Mouse (Mus musculus): ENCODE measurements around the gene Tnfrsf9. TPM values are rescaled to one million over a fixed set of nuclear protein-coding genes. Genes with fewer than 3 reads are reported as not detected.
"Not testable (repeated sequence)": the region's sequence is repeated elsewhere in the genome, so short reads cannot be mapped to it uniquely, and the experiment has no call there.

Gene Tnfrsf9
- total RNA-seq, 2 experiments from 2014 or later = 0.17 to 0.57 TPM

- DNase-seq (ENCODE audit: low spot score in 2 of 2) = no peak
These were observed 19.5 kb upstream of the Tnfrsf9 start for GRCm38 (mm10) chr4:150894718-150895501.

DNA sequence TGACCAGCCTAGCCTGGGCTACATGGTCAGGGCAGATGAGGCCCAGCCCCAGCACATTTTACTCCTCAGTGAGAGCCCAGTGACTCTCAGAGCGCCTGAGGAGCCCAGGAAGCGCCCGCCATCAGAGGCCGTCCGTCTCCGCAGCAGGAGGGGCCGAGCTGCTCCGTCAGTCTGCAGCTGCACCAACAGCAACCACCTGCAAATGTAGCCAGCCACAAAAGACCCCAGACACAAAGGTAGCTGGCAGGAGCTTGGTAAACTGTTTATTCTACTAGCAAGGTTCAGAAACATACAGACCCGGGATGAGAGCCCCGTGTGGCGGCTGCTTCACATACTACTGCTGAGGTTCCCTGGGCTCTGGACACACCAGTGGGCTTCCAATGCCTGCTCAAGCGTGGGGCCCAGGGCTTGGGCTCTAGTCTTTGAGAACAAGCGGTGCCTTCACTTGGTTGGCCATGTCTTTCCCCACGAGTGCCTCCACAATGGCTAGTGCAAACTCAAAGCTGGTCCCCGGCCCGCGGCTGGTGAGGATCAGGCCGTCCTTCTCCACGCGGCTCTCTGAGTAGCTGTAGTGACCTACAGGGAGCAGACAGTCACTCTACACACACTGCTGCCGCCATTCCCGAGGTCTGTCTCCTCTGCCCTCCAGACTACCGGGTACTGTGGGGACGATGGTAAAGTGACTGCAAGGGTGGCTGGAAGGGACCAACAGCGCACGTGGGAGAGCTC lies 17.3 kb upstream of the Tnfrsf9 start:
- no peak for DNase-seq (ENCODE audit: low spot score in 2 of 2)

DNA sequence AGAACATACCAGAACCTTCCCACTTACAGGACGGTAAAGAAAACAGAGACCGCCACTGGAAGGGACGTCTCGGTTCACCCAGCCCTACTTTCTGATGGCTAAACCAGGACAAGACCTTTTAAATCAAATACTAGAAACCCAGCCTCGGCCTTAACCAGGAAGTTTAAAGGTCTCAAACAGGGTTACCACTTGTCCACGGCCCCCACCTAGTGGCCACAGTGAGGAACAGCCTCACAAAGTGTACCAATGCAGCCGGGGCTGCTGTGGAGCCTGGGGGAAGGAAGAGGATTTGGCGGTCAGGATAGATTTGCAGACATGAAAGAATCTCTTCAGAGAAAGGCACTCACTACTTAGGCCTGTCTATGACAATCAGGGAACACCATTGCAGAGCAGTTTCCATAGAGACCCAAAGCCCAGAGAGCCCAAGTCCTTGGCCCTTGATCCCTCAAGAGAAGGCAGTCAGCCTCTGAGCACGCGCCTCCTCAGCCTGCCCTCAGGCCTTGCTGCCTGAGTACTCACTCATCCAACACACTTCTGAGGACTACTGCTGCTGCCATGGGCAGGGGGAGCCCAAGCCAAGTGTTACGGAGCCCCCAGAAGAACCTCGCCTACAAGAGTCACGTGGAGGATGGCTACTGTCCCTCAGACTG lies 15.5 kb upstream of the Tnfrsf9 start:
- DNase-seq (ENCODE audit: low spot score in 2 of 2) = peak; percentile 63 to 66

GRCm38 (mm10) chr4:150900486-150900885 lies 13.9 kb upstream of the Tnfrsf9 start:
- DNase-seq (ENCODE audit: low spot score in 2 of 2) = no peak

- DNase-seq (ENCODE audit: low spot score in 2 of 2) = peak; percentile 66 to 81
These were observed 12.7 kb upstream of the Tnfrsf9 start for GRCm38 (mm10) chr4:150901651-150902050.

DNA sequence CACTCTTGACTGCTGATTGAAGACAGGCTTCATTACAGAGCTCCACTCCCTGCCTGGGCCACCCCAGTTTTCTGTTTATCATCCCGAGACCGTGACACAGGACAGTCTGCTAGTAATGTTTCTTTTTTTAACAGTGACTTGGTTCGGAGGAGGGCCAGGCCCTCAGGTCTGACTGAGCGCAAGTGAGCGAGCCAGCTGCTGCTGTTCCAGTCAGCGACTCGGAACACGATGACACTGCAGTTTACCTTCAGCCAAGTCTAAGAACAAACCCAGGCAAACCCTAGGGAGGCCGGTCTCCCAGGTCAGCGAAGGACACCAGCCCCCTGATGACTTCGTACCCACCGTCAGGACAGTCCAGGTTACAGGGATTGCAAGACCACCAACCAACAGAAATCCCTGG lies 12.3 kb upstream of the Tnfrsf9 start:
- DNase-seq (ENCODE audit: low spot score in 2 of 2) = no peak

DNA sequence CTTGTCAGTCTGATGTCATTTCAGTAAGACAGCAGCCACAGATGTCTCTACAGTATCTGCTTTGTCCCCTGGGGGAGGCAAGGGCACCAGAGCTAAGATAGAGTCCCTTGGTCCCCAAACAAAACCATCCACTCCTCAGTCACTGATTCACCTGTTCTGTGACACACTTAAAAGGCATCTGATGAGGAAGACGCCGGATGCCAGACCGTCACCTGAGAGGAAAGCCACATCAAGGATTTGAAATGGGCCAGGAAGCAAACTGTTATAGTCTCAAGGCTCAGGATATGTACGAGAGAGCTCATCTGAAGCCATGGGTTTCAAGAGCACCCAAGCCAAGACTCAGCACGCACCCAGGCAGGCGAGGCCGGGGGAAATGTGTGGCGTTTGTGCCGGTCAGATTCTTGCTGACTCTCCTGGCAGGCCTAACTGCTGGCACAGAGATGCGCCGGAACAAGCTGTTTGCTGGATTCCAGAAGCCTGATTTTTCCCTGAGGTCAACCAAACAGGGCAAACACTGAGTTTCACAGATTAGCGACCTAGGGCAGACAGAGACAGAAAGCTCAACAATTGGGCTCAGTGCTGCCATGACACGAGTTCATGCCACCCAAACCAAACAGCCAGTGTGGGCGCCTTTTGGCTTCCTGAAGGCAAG lies 11.1 kb upstream of the Tnfrsf9 start:
- no peak for DNase-seq (ENCODE audit: low spot score in 2 of 2)

- DNase-seq (ENCODE audit: low spot score in 2 of 2) = no peak
These were observed 7.3 kb upstream of the Tnfrsf9 start for GRCm38 (mm10) chr4:150907099-150907498.

DNA sequence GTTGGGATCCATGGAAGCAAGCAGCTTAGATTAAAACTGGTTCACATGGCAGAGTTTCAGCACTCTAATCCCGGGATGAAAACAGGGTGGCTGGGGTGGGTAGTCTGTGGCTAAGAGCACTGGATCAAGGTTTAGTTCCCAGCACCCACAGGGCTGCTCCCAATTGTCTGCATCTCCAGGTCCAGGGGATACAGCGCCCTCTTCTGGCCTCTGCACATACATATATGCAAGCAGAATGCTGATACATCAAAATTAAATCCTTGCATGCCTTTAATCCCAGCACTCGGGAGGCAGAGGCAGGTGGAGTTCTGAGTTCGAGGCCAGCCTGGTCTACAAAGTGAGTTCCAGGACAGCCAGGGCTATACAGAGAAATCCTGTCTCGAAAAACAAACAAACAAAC lies 5.8 kb upstream of the Tnfrsf9 start:
- DNase-seq (ENCODE audit: low spot score in 2 of 2) = not testable (repeated sequence)

DNA sequence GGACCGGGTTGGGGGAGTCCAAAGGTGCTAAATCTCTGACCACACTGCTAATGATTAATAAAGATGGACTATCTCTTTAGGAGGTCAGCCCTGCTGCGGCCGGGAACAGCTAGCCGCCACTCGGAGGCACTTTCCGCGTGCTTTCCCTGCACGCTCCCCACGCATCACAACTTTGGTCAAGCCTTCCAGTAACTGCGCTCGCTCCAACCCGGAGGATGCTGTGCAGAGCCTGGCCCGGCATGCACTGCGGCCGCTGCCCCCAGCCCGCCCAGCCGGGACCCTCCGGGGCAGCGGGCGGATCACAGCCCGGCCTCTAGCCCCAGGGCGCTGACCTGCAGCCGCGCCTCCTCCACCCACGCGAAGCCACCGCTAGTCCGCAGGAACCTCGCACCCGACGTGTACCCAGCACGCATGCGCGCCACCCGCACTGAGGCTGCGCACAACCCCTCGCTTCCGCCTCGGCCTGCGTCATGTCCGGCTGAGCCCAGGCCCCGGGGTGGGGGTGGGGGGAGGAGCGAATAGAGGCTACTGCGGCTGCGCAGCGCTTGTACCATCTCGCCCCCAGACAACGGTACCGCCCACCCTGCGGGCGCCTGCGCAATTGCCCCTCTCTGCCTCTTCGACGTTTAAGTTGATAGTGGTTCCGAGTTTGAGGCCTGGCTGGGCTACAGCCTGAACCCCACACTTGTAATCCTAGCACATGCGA lies 4.8 kb upstream of the Tnfrsf9 start:
- DNase-seq (ENCODE audit: low spot score in 2 of 2) = peak; percentile 99

- DNase-seq (ENCODE audit: low spot score in 2 of 2) = no peak
These were observed 4.0 kb upstream of the Tnfrsf9 start for GRCm38 (mm10) chr4:150910164-150910951.

- DNase-seq (ENCODE audit: low spot score in 2 of 2) = no peak
These were observed 619 bp upstream of the Tnfrsf9 start for GRCm38 (mm10) chr4:150913743-150914142.

GRCm38 (mm10) chr4:150915181-150915906 lies 982 bp downstream of the Tnfrsf9 start:
- no peak for DNase-seq (ENCODE audit: low spot score in 2 of 2)

GRCm38 (mm10) chr4:150917336-150918027 lies 3.1 kb downstream of the Tnfrsf9 start:
- no peak for DNase-seq (ENCODE audit: low spot score in 2 of 2)

DNA sequence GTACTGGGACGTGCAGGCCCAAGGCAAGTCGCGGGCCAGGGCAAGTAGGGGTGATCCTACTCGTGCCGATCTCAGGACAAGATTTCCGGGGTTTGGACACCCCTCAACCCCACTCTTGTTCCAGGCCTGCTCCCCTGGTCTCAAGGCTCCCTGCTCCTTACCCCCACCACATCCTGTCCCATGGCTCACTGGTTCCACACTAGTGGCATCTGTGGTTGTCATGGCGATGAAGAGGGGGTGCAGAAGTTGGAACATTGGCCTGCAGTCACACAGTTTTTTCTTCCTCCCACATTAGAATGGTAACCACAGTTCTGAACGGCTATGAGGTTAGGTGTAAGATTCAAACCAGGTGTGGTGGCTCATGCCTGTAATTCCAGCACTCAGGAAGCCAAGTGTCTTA lies 6.8 kb downstream of the Tnfrsf9 start:
- DNase-seq (ENCODE audit: low spot score in 2 of 2) = no peak

DNA sequence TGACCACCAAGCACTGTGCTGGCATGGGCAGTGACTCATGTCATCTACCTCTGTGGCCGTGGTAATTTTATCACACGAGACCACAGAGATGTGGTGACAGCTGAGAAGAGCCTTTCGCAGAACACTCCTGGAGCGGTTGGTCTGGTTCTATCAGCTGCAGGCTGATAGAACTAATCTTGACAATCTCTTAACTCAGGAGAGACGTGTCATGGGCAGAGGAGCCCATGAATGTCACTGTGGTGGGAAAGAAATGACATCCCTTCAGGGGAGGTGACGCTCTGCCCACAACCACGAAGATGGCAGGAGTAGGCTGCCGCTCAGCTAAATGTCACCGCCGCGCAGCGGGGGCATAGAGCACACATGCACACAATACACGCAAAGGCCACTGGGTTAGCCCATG lies 9.9 kb downstream of the Tnfrsf9 start:
- DNase-seq (ENCODE audit: low spot score in 2 of 2) = no peak

- no peak for DNase-seq (ENCODE audit: low spot score in 2 of 2)
These were observed 10.6 kb downstream of the Tnfrsf9 start for GRCm38 (mm10) chr4:150924936-150925335.

DNA sequence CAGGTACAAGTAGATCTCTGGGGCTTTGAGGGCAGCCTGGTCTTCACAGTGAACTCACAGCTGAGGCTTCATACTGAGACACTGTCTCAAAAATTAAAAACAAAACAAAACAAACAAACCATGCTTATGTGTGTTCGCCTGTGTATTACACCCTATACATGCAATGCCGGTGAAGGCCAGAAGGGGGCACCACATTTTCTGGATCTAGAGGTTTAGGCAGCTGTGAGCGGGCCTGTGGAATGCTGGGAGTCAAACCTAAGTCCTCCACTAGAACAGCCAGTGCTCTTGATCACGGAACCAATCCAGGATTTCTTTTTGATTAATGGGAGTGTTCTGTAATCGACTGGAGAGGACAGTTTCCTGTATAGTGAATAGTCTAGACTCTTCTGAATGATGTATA lies 11.6 kb downstream of the Tnfrsf9 start:
- DNase-seq (ENCODE audit: low spot score in 2 of 2) = no peak

Measured in gastrocnemius, postnatal 4 days (tissue).